Mouse (Mus musculus): ENCODE results near the gene Fam209. TPM values are rescaled to one million over a fixed set of nuclear protein-coding genes. Genes with fewer than 3 reads are reported as not detected.

Gene Fam209
- polyA plus RNA-seq, 1 experiment from 2014 or later: not detected

- Histone ChIP-seq H3K36me3 (ENCODE audit: control insufficient read depth, insufficient read depth, low read length) (peaks cover 9% of the 10 kb centered on the region), H3K9me3 (replicated peaks; ENCODE audit: control insufficient read depth, low read length) (no peaks in the 10 kb centered on the region), H3K4me1 (ENCODE audit: control insufficient read depth, insufficient read depth, low read length) (no peaks in the 10 kb centered on the region), H3K4me3 (replicated peaks; ENCODE audit: low read length) (no peak overlapping the region), H3K27me3 (ENCODE audit: control insufficient read depth, insufficient read depth, low read length) (no peaks in the 10 kb centered on the region), H3K27ac (ENCODE audit: low read length) (no peak overlapping the region), H3K4me2 (ENCODE audit: low read depth, low read length) (no peak overlapping the region), H3K9ac (ENCODE audit: low read length) (no peak overlapping the region)
- 79% methylated on average over 4 of the region's 4 CpGs for WGBS
- ATAC-seq (ENCODE audit: insufficient read depth, low FRiP score): no peak
Observed at GRCm38 (mm10) chr2:172448329-172448728, 24.0 kb upstream of the Fam209 start.

GRCm38 (mm10) chr2:172450640-172451039 lies 21.7 kb upstream of the Fam209 start:
- WGBS: 81% methylated on average over 6 of the region's 6 CpGs

GRCm38 (mm10) chr2:172452031-172452430 lies 20.3 kb upstream of the Fam209 start:
- no peaks in the 10 kb centered on the region for H3K4me1 ChIP-seq (ENCODE audit: control insufficient read depth, insufficient read depth, low read length)
- H3K4me3 ChIP-seq (replicated peaks; ENCODE audit: low read length): no peak overlapping the region
- 88% methylated on average over 4 of the region's 4 CpGs for WGBS
- no peaks in the 10 kb centered on the region for H3K27me3 ChIP-seq (ENCODE audit: control insufficient read depth, insufficient read depth, low read length)
- ATAC-seq (ENCODE audit: insufficient read depth, low FRiP score): no peak
- no peak overlapping the region for H3K4me2 ChIP-seq (ENCODE audit: low read depth, low read length)
- no peak overlapping the region for H3K27ac ChIP-seq (ENCODE audit: low read length)
- no peaks in the 10 kb centered on the region for H3K9me3 ChIP-seq (replicated peaks; ENCODE audit: control insufficient read depth, low read length)
- no peak overlapping the region for H3K9ac ChIP-seq (ENCODE audit: low read length)
- 0 out of 2 replicates have a peak, but pooled peaks cover 8% of the 10 kb centered on the region for H3K36me3 ChIP-seq (ENCODE audit: control insufficient read depth, insufficient read depth, low read length)

More at GRCm38 (mm10) chr2:172450640-172451039, 21.7 kb upstream of the Fam209 start:
- H3K4me1 ChIP-seq (ENCODE audit: control insufficient read depth, insufficient read depth, low read length): no peaks in the 10 kb centered on the region
- no peak overlapping the region for H3K4me2 ChIP-seq (ENCODE audit: low read depth, low read length)
- peaks cover 9% of the 10 kb centered on the region for H3K36me3 ChIP-seq (ENCODE audit: control insufficient read depth, insufficient read depth, low read length)
- H3K27ac ChIP-seq (ENCODE audit: low read length): no peak overlapping the region
- no peak overlapping the region for H3K4me3 ChIP-seq (replicated peaks; ENCODE audit: low read length)
- no peak overlapping the region for H3K9ac ChIP-seq (ENCODE audit: low read length)
- no peaks in the 10 kb centered on the region for H3K9me3 ChIP-seq (replicated peaks; ENCODE audit: control insufficient read depth, low read length)
- ATAC-seq (ENCODE audit: insufficient read depth, low FRiP score): no peak
- no peaks in the 10 kb centered on the region for H3K27me3 ChIP-seq (ENCODE audit: control insufficient read depth, insufficient read depth, low read length)

GRCm38 (mm10) chr2:172452458-172452857 lies 19.9 kb upstream of the Fam209 start:
- 91% methylated on average over 10 of the region's 10 CpGs for WGBS
- Histone ChIP-seq H3K27me3 (ENCODE audit: control insufficient read depth, insufficient read depth, low read length) (no peaks in the 10 kb centered on the region), H3K36me3 (ENCODE audit: control insufficient read depth, insufficient read depth, low read length) (0 out of 2 replicates have a peak, but pooled peaks cover 3% of the 10 kb centered on the region)

GRCm38 (mm10) chr2:172458496-172458895 lies 13.8 kb upstream of the Fam209 start, which contains the start of gene Gcnt7:
Gene Gcnt7, minus strand, starts transcription at chr2:172458596.
- no peaks in the 10 kb centered on the region for H3K36me3 ChIP-seq (ENCODE audit: control insufficient read depth, insufficient read depth, low read length)
- H3K4me2 ChIP-seq (ENCODE audit: low read depth, low read length): no peak within 1 kb of the TSS
- H3K4me3 ChIP-seq (replicated peaks; ENCODE audit: low read length): no peak within 1 kb of the TSS
- no peak for ATAC-seq (ENCODE audit: insufficient read depth, low FRiP score)
- no peak within 1 kb of the TSS for H3K27ac ChIP-seq (ENCODE audit: low read length)
- no peaks in the 10 kb centered on the region for H3K9me3 ChIP-seq (replicated peaks; ENCODE audit: control insufficient read depth, low read length)
- no peak within 1 kb of the TSS for H3K9ac ChIP-seq (ENCODE audit: low read length)
- WGBS: 64% methylated on average over 11 of the region's 11 CpGs
- no peaks in the 10 kb centered on the region for H3K27me3 ChIP-seq (ENCODE audit: control insufficient read depth, insufficient read depth, low read length)
- H3K4me1 ChIP-seq (ENCODE audit: control insufficient read depth, insufficient read depth, low read length): no peaks in the 10 kb centered on the region

More at GRCm38 (mm10) chr2:172452458-172452857, 19.9 kb upstream of the Fam209 start:
- Histone ChIP-seq H3K9me3 (replicated peaks; ENCODE audit: control insufficient read depth, low read length) (no peaks in the 10 kb centered on the region), H3K9ac (ENCODE audit: low read length) (no peak overlapping the region), H3K4me2 (ENCODE audit: low read depth, low read length) (no peak overlapping the region), H3K4me3 (replicated peaks; ENCODE audit: low read length) (no peak overlapping the region), H3K27ac (ENCODE audit: low read length) (no peak overlapping the region), H3K4me1 (ENCODE audit: control insufficient read depth, insufficient read depth, low read length) (no peaks in the 10 kb centered on the region)
- no peak for ATAC-seq (ENCODE audit: insufficient read depth, low FRiP score)

- Histone ChIP-seq H3K4me3 (replicated peaks; ENCODE audit: low read length) (no peak overlapping the region), H3K27ac (ENCODE audit: low read length) (no peak overlapping the region), H3K27me3 (ENCODE audit: control insufficient read depth, insufficient read depth, low read length) (no peaks in the 10 kb centered on the region), H3K9me3 (replicated peaks; ENCODE audit: control insufficient read depth, low read length) (no peaks in the 10 kb centered on the region), H3K9ac (ENCODE audit: low read length) (no peak overlapping the region), H3K36me3 (ENCODE audit: control insufficient read depth, insufficient read depth, low read length) (peaks cover 5% of the 10 kb centered on the region; the same call in 1 of the 2 replicates), H3K4me2 (ENCODE audit: low read depth, low read length) (no peak overlapping the region), H3K4me1 (ENCODE audit: control insufficient read depth, insufficient read depth, low read length) (no peaks in the 10 kb centered on the region)
- WGBS: 94% methylated on average over 2 of the region's 2 CpGs
- ATAC-seq (ENCODE audit: insufficient read depth, low FRiP score): no peak
Observed at GRCm38 (mm10) chr2:172460647-172461046, 11.7 kb upstream of the Fam209 start.

GRCm38 (mm10) chr2:172462813-172463212 lies 9.5 kb upstream of the Fam209 start:
- Histone ChIP-seq H3K27me3 (ENCODE audit: control insufficient read depth, insufficient read depth, low read length) (no peaks in the 10 kb centered on the region), H3K4me2 (ENCODE audit: low read depth, low read length) (no peak overlapping the region), H3K27ac (ENCODE audit: low read length) (no peak overlapping the region), H3K4me1 (ENCODE audit: control insufficient read depth, insufficient read depth, low read length) (no peaks in the 10 kb centered on the region), H3K4me3 (replicated peaks; ENCODE audit: low read length) (no peak overlapping the region), H3K9me3 (replicated peaks; ENCODE audit: control insufficient read depth, low read length) (no peaks in the 10 kb centered on the region), H3K36me3 (ENCODE audit: control insufficient read depth, insufficient read depth, low read length) (peaks cover 17% of the 10 kb centered on the region), H3K9ac (ENCODE audit: low read length) (no peak overlapping the region)
- ATAC-seq (ENCODE audit: insufficient read depth, low FRiP score): no peak
- WGBS: 84% methylated on average over 4 of the region's 4 CpGs

- Histone ChIP-seq H3K9ac (ENCODE audit: low read length) (no peak overlapping the region), H3K27ac (ENCODE audit: low read length) (no peak overlapping the region), H3K4me3 (replicated peaks; ENCODE audit: low read length) (no peak overlapping the region), H3K36me3 (ENCODE audit: control insufficient read depth, insufficient read depth, low read length) (peaks cover 25% of the 10 kb centered on the region), H3K9me3 (replicated peaks; ENCODE audit: control insufficient read depth, low read length) (no peaks in the 10 kb centered on the region), H3K27me3 (ENCODE audit: control insufficient read depth, insufficient read depth, low read length) (no peaks in the 10 kb centered on the region), H3K4me1 (ENCODE audit: control insufficient read depth, insufficient read depth, low read length) (no peaks in the 10 kb centered on the region), H3K4me2 (ENCODE audit: low read depth, low read length) (no peak overlapping the region)
- no peak for ATAC-seq (ENCODE audit: insufficient read depth, low FRiP score)
- 89% methylated on average over 11 of the region's 11 CpGs for WGBS
Observed at GRCm38 (mm10) chr2:172466427-172467132, 5.7 kb upstream of the Fam209 start.

- Histone ChIP-seq H3K9ac (ENCODE audit: low read length) (no peak overlapping the region), H3K4me3 (replicated peaks; ENCODE audit: low read length) (no peak overlapping the region), H3K9me3 (replicated peaks; ENCODE audit: control insufficient read depth, low read length) (no peaks in the 10 kb centered on the region), H3K27ac (ENCODE audit: low read length) (no peak overlapping the region), H3K4me2 (ENCODE audit: low read depth, low read length) (no peak overlapping the region), H3K36me3 (ENCODE audit: control insufficient read depth, insufficient read depth, low read length) (peaks cover 25% of the 10 kb centered on the region), H3K27me3 (ENCODE audit: control insufficient read depth, insufficient read depth, low read length) (no peaks in the 10 kb centered on the region), H3K4me1 (ENCODE audit: control insufficient read depth, insufficient read depth, low read length) (no peaks in the 10 kb centered on the region)
- 95% methylated on average over 5 of the region's 5 CpGs for WGBS
- ATAC-seq (ENCODE audit: insufficient read depth, low FRiP score): no peak
Observed at GRCm38 (mm10) chr2:172467206-172467605, 5.1 kb upstream of the Fam209 start.
